Mouse (Mus musculus) cortical plate, adult 2 months (tissue): Measurements from ENCODE around the gene Zfpl1.

ENCODE experiments used
- CTCF ChIP-seq: fragments of 200-500 bp; IDR thresholded peaks from 2 replicates; pipeline ENCODE4 v1.5.1; 2011; ENCODE audit warnings: mild to moderate bottlenecking, control low read depth, low read length; ENCODE audit not compliant: insufficient read depth; ENCODE audit errors: extremely low read depth
- POLR2A ChIP-seq: fragments of 200-500 bp; IDR thresholded peaks from 2 replicates; pipeline ENCODE4 v1.6.1; 2011; ENCODE audit warnings: mild to moderate bottlenecking, low read length, control low read depth; ENCODE audit not compliant: insufficient read depth; ENCODE audit errors: extremely low read depth

- TF ChIP-seq POLR2A (peak; percentile 70; the same call in 1 of the 2 replicates), CTCF (no peak)
Observed at GRCm38 (mm10) chr19:6084478-6085248, at the start of gene Zfpl1, which contains the start of gene Cdca5.
